Mouse (Mus musculus) skeletal muscle tissue, postnatal 0 days (tissue): ENCODE measurements around the gene Gm10490. TPM values are rescaled to one million over a fixed set of nuclear protein-coding genes. Genes with fewer than 3 reads are reported as not detected.

Experiments
- polyA plus RNA-seq: library from polyadenylated mRNA; unstranded; fragments of >200 nt; fragmentation: Nextera tagmentation; extraction: Ambion mirVana; gene quantifications from 2 replicates; pipeline ENCODE4 v1.2.1, GENCODE M21; 2015

The Gm10490 gene
- polyA plus RNA-seq = not detected in 2 replicates

GRCm38 (mm10) chrX:7909242-7909641, at the start of gene Gm10490:
Gene Gm10490, plus strand, starts transcription at chrX:7909542.

GRCm38 (mm10) chrX:7878007-7878419, 31.3 kb upstream of the Gm10490 start, which contains the start of gene Pim2:
Gene Pim2, plus strand, starts transcription at chrX:7878262.

GRCm38 (mm10) chrX:7883841-7884567, 25.3 kb upstream of the Gm10490 start, which contains the start of gene Slc35a2:
Gene Slc35a2, plus strand, starts transcription at chrX:7884028.

GRCm38 (mm10) chrX:7898880-7899874, 10.2 kb upstream of the Gm10490 start, which contains the start of the genes Pqbp1 and Timm17b:
Gene Pqbp1, minus strand, starts transcription at chrX:7899269.
Gene Timm17b, plus strand, starts transcription at chrX:7899357.

GRCm38 (mm10) chrX:7907735-7908134, 1.6 kb upstream of the Gm10490 start, which contains the start of gene Gm10491:
Gene Gm10491, minus strand, starts transcription at chrX:7907835.

GRCm38 (mm10) chrX:7919601-7920383, 10.4 kb downstream of the Gm10490 start, which contains the start of gene Pcsk1n:
Gene Pcsk1n, plus strand, starts transcription at chrX:7919822.

GRCm38 (mm10) chrX:7928270-7928790, 19.0 kb downstream of the Gm10490 start, which contains the start of gene Eras:
Gene Eras, minus strand, starts transcription at chrX:7928607.

GRCm38 (mm10) chrX:7947108-7947899, 38.0 kb downstream of the Gm10490 start, which contains the start of gene Hdac6:
Gene Hdac6, minus strand, starts transcription at chrX:7947889.

Other genes starting within 250 kb of the Gm10490 start
- 105 and 108 TPM in 2 replicates for gene Plp2, start 238.2 kb upstream of the Gm10490 start, polyA plus RNA-seq
- 1.1 and 1.4 TPM in 2 replicates for gene Magix, start 228.3 kb upstream of the Gm10490 start, polyA plus RNA-seq
- gene Gpkow, start 212.4 kb upstream of the Gm10490 start, polyA plus RNA-seq = 19.0 and 19.1 TPM in 2 replicates
- 35.2 and 35.6 TPM in 2 replicates for gene Wdr45, start 195.2 kb upstream of the Gm10490 start, polyA plus RNA-seq
- gene Gm45208, start 187.3 kb upstream of the Gm10490 start, polyA plus RNA-seq = not detected in 2 replicates
- gene Praf2, start 181.1 kb upstream of the Gm10490 start, polyA plus RNA-seq = 17.1 and 24.0 TPM in 2 replicates
- gene Ccdc120, start 158.6 kb upstream of the Gm10490 start, polyA plus RNA-seq = 2.5 and 3.2 TPM in 2 replicates
- 9.9 and 12.4 TPM in 2 replicates for gene Tfe3, start 147.0 kb upstream of the Gm10490 start, polyA plus RNA-seq
- 21.5 and 23.4 TPM in 2 replicates for gene Gripap1, start 119.8 kb upstream of the Gm10490 start, polyA plus RNA-seq
- 0.35 and 0.51 TPM in 2 replicates for gene Kcnd1, start 87.3 kb upstream of the Gm10490 start, polyA plus RNA-seq
- 17.6 and 21.4 TPM in 2 replicates for gene Otud5, start 68.2 kb upstream of the Gm10490 start, polyA plus RNA-seq
- gene Pim2, start 31.3 kb upstream of the Gm10490 start, polyA plus RNA-seq = 1.0 and 1.1 TPM in 2 replicates
- gene Slc35a2, start 25.5 kb upstream of the Gm10490 start, polyA plus RNA-seq = 16.1 and 22.3 TPM in 2 replicates
- gene Pqbp1, start 10.3 kb upstream of the Gm10490 start, polyA plus RNA-seq = 50.7 and 56.9 TPM in 2 replicates
- 93.9 and 99.0 TPM in 2 replicates for gene Timm17b, start 10.2 kb upstream of the Gm10490 start, polyA plus RNA-seq
- not detected in 2 replicates for gene Gm10491, start 1.7 kb upstream of the Gm10490 start, polyA plus RNA-seq
- 0.06 and 0.21 TPM in 2 replicates for gene Pcsk1n, start 10.3 kb downstream of the Gm10490 start, polyA plus RNA-seq
- not detected in 2 replicates for gene Eras, start 19.1 kb downstream of the Gm10490 start, polyA plus RNA-seq
- 5.4 and 5.6 TPM in 2 replicates for gene Hdac6, start 38.3 kb downstream of the Gm10490 start, polyA plus RNA-seq
- gene Gata1, start 68.5 kb downstream of the Gm10490 start, polyA plus RNA-seq = 0.66 and 0.77 TPM in 2 replicates
- gene Glod5, start 109.0 kb downstream of the Gm10490 start, polyA plus RNA-seq = not detected in 2 replicates
- gene Suv39h1, start 165.2 kb downstream of the Gm10490 start, polyA plus RNA-seq = 9.1 and 10.1 TPM in 2 replicates
- gene Was, start 181.0 kb downstream of the Gm10490 start, polyA plus RNA-seq = 0.35 and 0.71 TPM in 2 replicates
- 10.3 and 11.4 TPM in 2 replicates for gene Wdr13, start 223.3 kb downstream of the Gm10490 start, polyA plus RNA-seq
- gene Rbm3, start 236.3 kb downstream of the Gm10490 start, polyA plus RNA-seq = 308 and 398 TPM in 2 replicates